Mouse (Mus musculus) kidney, adult 8-10 months (tissue): ENCODE measurements around the gene Ndufb10.
"Not testable (repeated sequence)": the region's sequence is repeated elsewhere in the genome, so short reads cannot be mapped to it uniquely, and the experiment has no call there.

ENCODE experiments used
- DNase-seq, 2 experiments: peaks; one replicate each; pipeline ENCODE4 v3.0.0; 2022

Ndufb10 gene

GRCm38 (mm10) chr17:24733434-24734050 lies 9.3 kb upstream of the Ndufb10 start:
- DNase-seq, result no peak

- peak in 1 of 2 experiments; percentile 49 for DNase-seq
These were observed 8.1 kb upstream of the Ndufb10 start for GRCm38 (mm10) chr17:24732233-24732935.

GRCm38 (mm10) chr17:24730787-24731186 lies 6.5 kb upstream of the Ndufb10 start:
- DNase-seq, result no peak

GRCm38 (mm10) chr17:24729067-24729466 lies 4.8 kb upstream of the Ndufb10 start:
- no peak for DNase-seq

- no peak for DNase-seq
These were observed 3.9 kb upstream of the Ndufb10 start for GRCm38 (mm10) chr17:24728184-24728583.

GRCm38 (mm10) chr17:24727618-24728017 lies 3.3 kb upstream of the Ndufb10 start, which contains the start of gene Rpl3l:
Gene Rpl3l (plus strand): TSS chr17:24727820.
- no peak for DNase-seq

GRCm38 (mm10) chr17:24725637-24726390 lies 1.5 kb upstream of the Ndufb10 start:
- DNase-seq, result no peak

- DNase-seq, result no peak
These were observed 447 bp downstream of the Ndufb10 start for GRCm38 (mm10) chr17:24723881-24724180.

- DNase-seq, result no peak
These were observed 977 bp downstream of the Ndufb10 start for GRCm38 (mm10) chr17:24723122-24723880.

- no peak for DNase-seq
These were observed 1.9 kb downstream of the Ndufb10 start for GRCm38 (mm10) chr17:24722220-24722924.

- DNase-seq, result not testable (repeated sequence)
These were observed 2.8 kb downstream of the Ndufb10 start for GRCm38 (mm10) chr17:24721383-24721955.

- not testable (repeated sequence) for DNase-seq
These were observed 3.7 kb downstream of the Ndufb10 start for GRCm38 (mm10) chr17:24720616-24721015.

- DNase-seq, result peak; percentile 98 to 99
These were observed 4.6 kb downstream of the Ndufb10 start for GRCm38 (mm10) chr17:24719494-24720222.

- DNase-seq, result not testable (repeated sequence)
These were observed 5.3 kb downstream of the Ndufb10 start for GRCm38 (mm10) chr17:24718938-24719337.

- no peak for DNase-seq
These were observed 6.3 kb downstream of the Ndufb10 start, which contains the start of the genes Rnf151 and Rps2 for GRCm38 (mm10) chr17:24717943-24718342. Gene Rnf151 (minus strand): TSS chr17:24718063. Gene Rps2 (plus strand): TSS chr17:24718116.

GRCm38 (mm10) chr17:24716166-24716682 lies 8.1 kb downstream of the Ndufb10 start:
- DNase-seq, result no peak

- DNase-seq, result no peak
These were observed 8.7 kb downstream of the Ndufb10 start for GRCm38 (mm10) chr17:24715556-24715955.

GRCm38 (mm10) chr17:24708646-24709045 lies 15.6 kb downstream of the Ndufb10 start:
- DNase-seq, result no peak

GRCm38 (mm10) chr17:24707801-24708425 lies 16.4 kb downstream of the Ndufb10 start:
- DNase-seq, result no peak
